Mouse (Mus musculus): ENCODE measurements around the gene Etv5. TPM values are rescaled to one million over a fixed set of nuclear protein-coding genes. Genes with fewer than 3 reads are reported as not detected.

Gene Etv5
- polyA plus RNA-seq (2012; rRNA removed), result 9.7 and 23.4 TPM in 2 replicates

GRCm38 (mm10) chr16:22439499-22440177, at the start of gene Etv5:
Gene Etv5 (minus strand): TSS chr16:22439719.

Other genes starting within 250 kb of the Etv5 start
- gene Tra2b, start 173.7 kb downstream of the Etv5 start, polyA plus RNA-seq (2012; rRNA removed), result 174 and 291 TPM in 2 replicates
- 0.02 and 0.14 TPM in 2 replicates for gene Dgkg, start 217.5 kb upstream of the Etv5 start, polyA plus RNA-seq (2012; rRNA removed)